In genomic region chr7:50588642-50589424, GRCm38 (mm10) we compare ENCODE assay signal across 28 mouse cellular contexts. TPM values are rescaled to one million over a fixed set of nuclear protein-coding genes. Genes with fewer than 3 reads are reported as not detected.
DNase-seq lines count a peak whose midpoint lies in the region; ATAC-seq and TF ChIP-seq lines count a peak whose summit lies in the region.
"Had no signal": no experiment of that assay in that cellular context is flagged by ENCODE, and none has a peak within 500 bp of the region (broad histone marks: within the 10 kb centered on the region; RNA-seq: fewer than 3 reads in every experiment).

No protein-coding gene starts in this region.

- no peak overlapping the region for H3K4me2 ChIP-seq in forebrain, embryonic 12.5 days
- H3K4me2 ChIP-seq in forebrain, postnatal 0 days (ENCODE audit: low read depth) = no peak overlapping the region
- H3K4me2 ChIP-seq in heart, embryonic 15.5 days = peak overlapping the region; percentile 28; the same call in 1 of the 2 replicates
- no peak overlapping the region for H3K4me2 ChIP-seq in midbrain, embryonic 16.5 days (ENCODE audit: low read length)
- H3K4me2 ChIP-seq: hindbrain, embryonic 13.5 days; neural tube, embryonic 13.5 days had no signal

- no peaks in the 10 kb centered on the region for H3K27me3 ChIP-seq in forebrain, embryonic 12.5 days
- H3K27me3 ChIP-seq in forebrain, postnatal 0 days (ENCODE audit: insufficient read depth, low read length) = no peaks in the 10 kb centered on the region
- no peaks in the 10 kb centered on the region for H3K27me3 ChIP-seq in heart, embryonic 15.5 days
- H3K27me3 ChIP-seq in midbrain, embryonic 16.5 days (ENCODE audit: control insufficient read depth, insufficient read depth, low read depth, low read length) = no peaks in the 10 kb centered on the region
- H3K27me3 ChIP-seq: hindbrain, embryonic 13.5 days; neural tube, embryonic 13.5 days had no signal

- TF ChIP-seq CTCF in forebrain, postnatal 0 days (IDR thresholded peaks at IDR 0.05; ENCODE audit: low read depth) = no peak

- 68% methylated on average over 8 of the region's 8 CpGs for WGBS in forebrain, embryonic 12.5 days
- WGBS in forebrain, postnatal 0 days = 59% methylated on average over 8 of the region's 8 CpGs
- WGBS in heart, embryonic 15.5 days = 26% methylated on average over 8 of the region's 8 CpGs
- 33% methylated on average over 8 of the region's 8 CpGs for WGBS in midbrain, embryonic 16.5 days

- no peak for DNase-seq in forebrain, postnatal 0 days
- DNase-seq in heart, postnatal 14 days = no peak
- DNase-seq in Muller cell, postnatal 12 days (ENCODE audit: inconsistent ontology term) = peak; percentile 75
- no peak for DNase-seq in lung, postnatal 10 days
- DNase-seq in left cerebral cortex, adult 8-10 months (ENCODE audit: low spot score in 2 of 2) = no peak
- DNase-seq: adrenal gland, postnatal 25 days; cerebellum, adult 9-11 months; gastrocnemius, adult 2 months; kidney, adult 2 months; kidney, postnatal 10 days had no signal

- intact Hi-C loops in heart, postnatal 14 days (cut with DNase I) = no loop called here

- 0 out of 2 replicates have a peak, but pooled peaks have one; percentile 36 for ATAC-seq in forebrain, embryonic 12.5 days (ENCODE audit: low FRiP score)
- no peak for ATAC-seq in forebrain, postnatal 0 days
- no peak for ATAC-seq in heart, embryonic 15.5 days (replicated peaks; ENCODE audit: insufficient number of reproducible peaks, insufficient read depth, low FRiP score, low read depth)
- peak; percentile 71 for ATAC-seq in midbrain, embryonic 16.5 days
- ATAC-seq: inflammation-experienced regulatory T-cells, adult 6 months had no signal

- no peak overlapping the region for H3K4me3 ChIP-seq in forebrain, embryonic 12.5 days (replicated peaks)
- H3K4me3 ChIP-seq in forebrain, postnatal 0 days (ENCODE audit: low read depth, low read length) = no peak overlapping the region
- H3K4me3 ChIP-seq in heart, embryonic 15.5 days = no peak overlapping the region
- no peak overlapping the region for H3K4me3 ChIP-seq in midbrain, embryonic 16.5 days (ENCODE audit: low read depth, low read length)
- H3K4me3 ChIP-seq: embryonic facial prominence, embryonic 10.5 days; gastrocnemius, adult 2 months; heart, embryonic 10.5 days; hindbrain, embryonic 13.5 days; left cerebral cortex, adult 2 months; myocyte; neural tube, embryonic 13.5 days had no signal

- H3K9me3 ChIP-seq in forebrain, embryonic 12.5 days = no peaks in the 10 kb centered on the region
- no peaks in the 10 kb centered on the region for H3K9me3 ChIP-seq in forebrain, postnatal 0 days (ENCODE audit: low read length)
- no peaks in the 10 kb centered on the region for H3K9me3 ChIP-seq in heart, embryonic 15.5 days (replicated peaks)
- H3K9me3 ChIP-seq in midbrain, embryonic 16.5 days (replicated peaks; ENCODE audit: control insufficient read depth, low read length, poor library complexity, severe bottlenecking) = no peaks in the 10 kb centered on the region
- H3K9me3 ChIP-seq: embryonic facial prominence, embryonic 10.5 days; heart, embryonic 10.5 days; hindbrain, embryonic 13.5 days; neural tube, embryonic 13.5 days had no signal

- no peak overlapping the region for H3K9ac ChIP-seq in forebrain, embryonic 12.5 days
- no peak overlapping the region for H3K9ac ChIP-seq in forebrain, postnatal 0 days
- H3K9ac ChIP-seq in heart, embryonic 15.5 days = no peak overlapping the region
- H3K9ac ChIP-seq in midbrain, embryonic 16.5 days (ENCODE audit: low read depth, low read length) = no peak overlapping the region
- H3K9ac ChIP-seq: hindbrain, embryonic 13.5 days; neural tube, embryonic 13.5 days had no signal

- no peak overlapping the region for H3K27ac ChIP-seq in forebrain, embryonic 12.5 days
- no peak overlapping the region for H3K27ac ChIP-seq in forebrain, postnatal 0 days (ENCODE audit: low read depth, low read length)
- no peak overlapping the region for H3K27ac ChIP-seq in heart, embryonic 15.5 days
- H3K27ac ChIP-seq in midbrain, embryonic 16.5 days (ENCODE audit: low read length) = no peak overlapping the region
- H3K27ac ChIP-seq: embryonic facial prominence, embryonic 10.5 days; gastrocnemius, adult 2 months; heart, embryonic 10.5 days; hindbrain, embryonic 13.5 days; left cerebral cortex, adult 2 months; macrophage; neural tube, embryonic 13.5 days had no signal

- no peaks in the 10 kb centered on the region for H3K36me3 ChIP-seq in forebrain, embryonic 12.5 days (replicated peaks)
- H3K36me3 ChIP-seq in forebrain, postnatal 0 days (ENCODE audit: insufficient read depth) = no peaks in the 10 kb centered on the region
- H3K36me3 ChIP-seq in heart, embryonic 15.5 days = no peaks in the 10 kb centered on the region
- no peaks in the 10 kb centered on the region for H3K36me3 ChIP-seq in midbrain, embryonic 16.5 days (ENCODE audit: control insufficient read depth, insufficient read depth, low read length)
- H3K36me3 ChIP-seq: embryonic facial prominence, embryonic 10.5 days; heart, embryonic 10.5 days; hindbrain, embryonic 13.5 days; neural tube, embryonic 13.5 days had no signal

- H3K4me1 ChIP-seq in forebrain, embryonic 12.5 days = peaks cover 6% of the 10 kb centered on the region; the same call in 1 of the 2 replicates
- no peaks in the 10 kb centered on the region for H3K4me1 ChIP-seq in forebrain, postnatal 0 days (ENCODE audit: insufficient read depth)
- H3K4me1 ChIP-seq in heart, embryonic 15.5 days (replicated peaks) = no peaks in the 10 kb centered on the region
- H3K4me1 ChIP-seq in midbrain, embryonic 16.5 days (ENCODE audit: control insufficient read depth, insufficient read depth, low read length) = peaks cover 2% of the 10 kb centered on the region; the same call in 1 of the 2 replicates
- H3K4me1 ChIP-seq: embryonic facial prominence, embryonic 10.5 days; neural tube, embryonic 13.5 days had no signal

RNA-seq across cellular contexts. Expression of gene 4933405O20Rik, which starts 10.2 kb away (rescaled TPM):
- polyA plus RNA-seq in forebrain, embryonic 12.5 days (2016; fragmentation: Nextera tagmentation; extraction: Ambion mirVana) = not detected in 2 replicates
- total RNA-seq in forebrain, postnatal 0 days (2014; rRNA removed) = not detected in 2 replicates
- polyA plus RNA-seq in forebrain, postnatal 0 days (2015; fragmentation: Nextera tagmentation; extraction: Ambion mirVana) = not detected in 2 replicates
- not detected in 2 replicates for polyA plus RNA-seq in heart, embryonic 15.5 days (2015; fragmentation: Nextera tagmentation; extraction: Ambion mirVana)
- total RNA-seq in heart, postnatal 14 days (2021) = not detected
- not detected in 2 replicates for polyA plus RNA-seq in midbrain, embryonic 16.5 days (2015; fragmentation: Nextera tagmentation; extraction: Ambion mirVana)
- total RNA-seq in left cerebral cortex, adult 8-10 months (2022) = 1 to 10 TPM in 1 of 4 experiments, under 1 TPM in 3; 0.58 to 1.0 (median 0.79) TPM
- total RNA-seq: adrenal gland, postnatal 25 days; gastrocnemius, adult 2 months; gastrocnemius, postnatal 4 days; liver, adult 2 months had no signal
- polyA plus RNA-seq: embryonic facial prominence, embryonic 10.5 days; heart, embryonic 10.5 days; hindbrain, embryonic 13.5 days; inflammation-experienced regulatory T-cells, adult 6 months; kidney, adult 2 months; limb, embryonic 11.5 days; liver, adult 2 months; liver, embryonic 16.5 days; lung, embryonic 16.5 days; macrophage; myocyte; neural tube, embryonic 13.5 days; thymus, postnatal 0 days; urinary bladder, adult 2 months had no signal

Comparison
In these comparisons a context has a peak if more than half of its experiments do, and no peak if none do; other contexts are left out.
1. ATAC-seq: peak in forebrain, embryonic 12.5 days (single experiment) and midbrain, embryonic 16.5 days (single experiment); none in forebrain, postnatal 0 days (single experiment) and heart, embryonic 15.5 days (single experiment).